Mouse (Mus musculus): ENCODE results near the gene Ankrd23.

Ankrd23 gene

DNA sequence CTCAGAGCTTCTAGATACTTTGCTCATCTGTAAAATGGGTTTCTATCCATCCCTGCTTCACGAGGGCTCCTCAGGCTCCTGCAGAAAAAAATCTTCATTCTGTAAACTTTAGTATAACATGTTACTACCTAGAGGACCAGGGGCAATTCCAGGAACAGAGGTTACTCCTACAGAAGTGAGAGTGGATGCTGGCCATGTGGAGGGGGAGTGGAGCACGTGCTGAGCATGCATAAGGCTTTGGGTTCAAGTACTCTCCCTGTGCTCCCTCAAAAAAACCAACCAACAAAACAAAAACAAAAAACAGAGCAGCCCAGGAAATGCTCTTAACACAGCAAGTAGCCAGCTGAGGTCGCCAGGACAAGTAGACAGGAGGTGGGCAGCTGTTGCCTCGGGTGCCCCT, 26.9 kb upstream of the Ankrd23 start:
- in situ Hi-C loops (cut with MseI, MboI) = no loop called here

DNA sequence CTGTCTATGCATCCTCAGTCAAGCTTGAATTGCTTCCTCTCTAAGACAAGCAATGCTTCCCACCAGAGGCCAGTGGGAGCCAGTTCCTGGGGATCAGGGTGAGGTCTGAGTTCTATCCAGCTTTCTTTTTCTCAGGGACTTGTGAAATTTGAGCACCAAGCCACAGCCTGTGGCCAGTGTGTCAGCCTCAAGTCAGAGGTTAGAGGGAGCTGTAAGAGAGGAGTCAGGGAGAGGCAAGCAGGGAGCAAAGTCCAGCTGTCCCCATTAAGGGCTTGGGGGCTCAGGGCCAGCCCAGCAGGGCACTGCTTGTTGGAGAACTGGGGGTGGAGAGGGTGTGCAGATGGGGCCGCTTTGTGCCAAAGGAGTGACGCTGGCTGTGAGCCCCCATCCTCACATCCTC, 26.5 kb upstream of the Ankrd23 start:
- in situ Hi-C loops (cut with MseI, MboI) = no loop called here

DNA sequence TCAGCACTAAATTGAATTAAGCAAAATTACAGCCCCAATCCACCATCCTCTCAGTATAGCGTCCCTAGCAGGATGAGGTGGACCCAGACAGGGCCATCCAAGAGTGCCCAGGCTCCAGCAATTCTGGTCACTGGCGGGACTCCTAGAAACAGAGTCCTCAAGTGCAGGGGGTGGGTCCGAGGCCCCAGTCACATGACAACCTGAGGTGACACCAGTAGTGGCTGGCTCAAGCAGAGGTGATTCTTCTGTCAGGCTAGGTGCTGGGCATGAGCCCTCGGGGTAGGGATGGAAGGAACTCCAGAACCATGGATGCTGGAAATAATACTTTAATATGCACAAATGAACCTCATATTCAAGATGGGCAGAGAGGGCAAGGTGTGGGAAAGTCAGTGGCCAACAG, 25.7 kb upstream of the Ankrd23 start:
- in situ Hi-C loops (cut with MseI, MboI) = no loop called here

DNA sequence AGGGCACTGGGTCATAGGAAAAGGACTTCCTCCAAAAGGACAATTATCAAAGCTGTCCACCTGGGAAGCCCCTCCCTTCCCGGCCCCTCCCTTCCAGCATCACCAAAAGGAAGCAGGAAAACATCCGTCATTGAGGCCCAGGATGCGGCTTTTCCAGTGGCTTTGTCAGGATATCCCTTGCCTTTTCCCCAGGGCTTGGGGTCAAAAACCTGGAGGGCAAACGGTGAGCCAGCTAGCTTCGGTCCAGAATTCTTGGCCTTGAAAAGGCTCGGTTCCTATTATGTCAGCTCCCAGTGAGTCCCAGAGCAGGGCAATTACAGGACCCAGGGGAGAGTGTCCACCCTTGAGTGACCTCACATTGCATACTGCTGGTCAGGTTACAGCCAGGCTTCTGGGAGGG, 24.2 kb upstream of the Ankrd23 start:
- in situ Hi-C loops (cut with MseI, MboI) = no loop called here

DNA sequence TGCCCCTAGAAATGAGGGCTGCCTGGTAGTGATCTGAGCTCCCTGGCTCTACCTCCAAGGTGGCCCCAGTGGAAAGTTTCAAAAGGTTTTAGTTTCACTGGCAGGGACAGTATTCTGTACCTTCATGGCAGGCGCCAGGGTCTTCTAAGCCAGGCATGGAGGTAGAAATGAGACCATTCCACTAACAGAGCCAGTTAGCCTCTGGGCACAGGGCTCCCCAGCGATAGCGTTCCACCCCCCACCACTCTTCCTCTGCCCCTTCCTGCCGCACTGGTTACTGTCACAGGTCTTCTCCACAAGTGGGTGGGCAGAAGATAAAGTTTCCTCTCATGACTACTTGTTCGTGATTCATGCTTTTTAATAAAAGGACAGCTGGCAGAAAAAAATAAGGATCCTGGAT, 23.2 kb upstream of the Ankrd23 start:
- in situ Hi-C loops (cut with MseI, MboI) = loop anchor here in 1 of 2 experiments (10.0 kb wide), 1 partner anchor 55 kb away; no protein-coding TSS in a partner anchor

DNA sequence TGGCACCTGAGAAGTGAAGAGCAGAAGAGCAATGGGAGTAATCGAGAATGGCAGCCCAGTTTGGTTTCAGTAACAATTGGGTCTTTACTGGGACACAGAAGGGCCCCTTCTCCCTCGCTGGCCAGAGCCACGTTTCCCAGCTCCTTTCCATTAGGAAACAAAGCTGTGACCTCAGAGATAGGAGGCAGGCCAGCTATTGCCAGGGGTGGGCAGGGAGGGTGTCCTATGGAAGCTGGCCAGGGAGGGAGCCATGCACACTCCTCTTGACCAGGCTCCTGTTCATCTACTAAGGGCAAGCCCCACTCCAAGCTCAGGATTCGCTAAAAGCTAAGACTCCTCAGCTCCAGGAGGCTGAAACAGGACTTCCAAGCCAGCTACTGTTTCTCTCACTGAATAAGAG, 22.6 kb upstream of the Ankrd23 start:
- in situ Hi-C loops (cut with MseI, MboI) = loop anchor here in 1 of 2 experiments (10.0 kb wide), 1 partner anchor 56 kb away; no protein-coding TSS in a partner anchor

DNA sequence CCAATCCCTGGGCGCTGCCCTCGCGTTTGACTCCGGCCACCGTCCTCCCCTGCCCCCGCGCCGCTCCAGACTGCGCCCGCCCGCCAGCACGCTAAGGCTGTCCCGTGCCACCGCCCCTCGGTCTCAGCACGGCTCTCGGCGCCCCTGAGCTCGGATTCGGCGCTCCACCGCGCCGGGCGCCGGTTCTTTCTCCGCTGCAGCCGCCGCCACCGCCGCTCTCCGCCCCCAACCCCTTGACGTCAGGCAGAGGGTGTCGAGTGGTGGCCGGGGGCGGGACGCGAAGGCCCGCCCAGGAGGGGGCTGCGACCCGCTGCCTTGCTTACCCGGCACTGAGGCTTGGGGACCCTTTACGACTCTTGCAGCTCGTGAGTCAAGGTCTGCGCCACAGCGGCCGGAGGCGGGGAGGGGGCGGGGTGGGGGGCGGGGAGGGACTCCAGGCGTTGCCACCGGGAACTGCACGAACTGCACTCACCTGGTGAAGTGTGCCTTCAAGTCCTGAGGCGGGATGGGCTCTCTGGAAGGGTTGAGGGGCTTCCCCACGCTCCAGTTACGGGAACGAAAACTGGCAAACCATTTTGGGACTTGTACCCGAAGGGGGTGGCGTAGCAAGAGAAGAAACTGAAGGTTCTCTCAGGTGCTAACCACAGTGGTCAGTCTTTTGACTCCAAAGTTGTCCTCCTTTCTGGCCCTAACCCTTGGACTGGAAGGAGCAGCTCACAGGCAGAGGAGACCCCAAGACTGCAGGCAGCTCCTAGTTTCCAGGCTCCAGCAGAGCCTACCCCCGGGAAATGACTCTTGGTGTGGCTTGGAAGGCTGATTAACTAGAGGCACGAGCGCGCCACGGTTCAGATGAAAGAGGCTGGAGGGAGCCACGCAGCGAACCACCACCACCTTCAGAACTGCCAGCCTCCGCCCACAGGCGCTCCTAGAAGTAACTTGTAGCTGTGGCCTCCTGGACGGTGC, 21.6 kb upstream of the Ankrd23 start, which contains the start of gene Sema4c:
Sema4c (minus strand) TSS at position 319 of the 963 bp plus-strand sequence.
- in situ Hi-C loops (cut with MseI, MboI) = loop anchor here in 1 of 2 experiments (10.0 kb wide), 1 partner anchor 56 kb away; no protein-coding TSS in a partner anchor

DNA sequence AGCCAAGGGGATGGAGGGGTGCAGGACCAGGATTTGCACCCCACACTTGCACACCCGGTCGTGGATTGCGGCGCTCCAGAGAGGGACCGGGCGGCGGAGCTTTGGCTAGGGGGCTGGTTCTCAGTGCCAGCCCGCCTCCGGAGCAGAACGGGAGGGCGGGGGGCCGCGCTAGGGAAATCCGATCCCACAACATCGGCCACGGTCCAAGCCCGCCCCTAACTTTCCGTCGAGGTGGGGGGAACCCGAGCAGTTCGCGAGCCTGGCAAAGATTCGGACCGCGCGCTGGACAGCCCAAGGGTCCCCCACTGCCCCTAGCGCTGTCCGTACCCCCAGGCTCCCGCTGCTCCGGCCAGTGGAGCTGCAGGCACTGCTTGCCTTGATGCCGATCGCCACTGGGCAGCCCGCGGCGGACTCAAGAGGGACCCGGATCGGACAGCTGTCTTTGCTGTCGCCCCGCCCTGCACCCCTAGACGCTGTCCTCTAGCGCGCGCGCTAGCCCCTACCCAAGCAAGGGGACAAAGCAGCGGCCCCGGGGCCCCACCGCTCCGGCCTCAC, 20.9 kb upstream of the Ankrd23 start:
- in situ Hi-C loops (cut with MseI, MboI) = loop anchor here in 1 of 2 experiments (10.0 kb wide), 1 partner anchor 57 kb away; no protein-coding TSS in a partner anchor

DNA sequence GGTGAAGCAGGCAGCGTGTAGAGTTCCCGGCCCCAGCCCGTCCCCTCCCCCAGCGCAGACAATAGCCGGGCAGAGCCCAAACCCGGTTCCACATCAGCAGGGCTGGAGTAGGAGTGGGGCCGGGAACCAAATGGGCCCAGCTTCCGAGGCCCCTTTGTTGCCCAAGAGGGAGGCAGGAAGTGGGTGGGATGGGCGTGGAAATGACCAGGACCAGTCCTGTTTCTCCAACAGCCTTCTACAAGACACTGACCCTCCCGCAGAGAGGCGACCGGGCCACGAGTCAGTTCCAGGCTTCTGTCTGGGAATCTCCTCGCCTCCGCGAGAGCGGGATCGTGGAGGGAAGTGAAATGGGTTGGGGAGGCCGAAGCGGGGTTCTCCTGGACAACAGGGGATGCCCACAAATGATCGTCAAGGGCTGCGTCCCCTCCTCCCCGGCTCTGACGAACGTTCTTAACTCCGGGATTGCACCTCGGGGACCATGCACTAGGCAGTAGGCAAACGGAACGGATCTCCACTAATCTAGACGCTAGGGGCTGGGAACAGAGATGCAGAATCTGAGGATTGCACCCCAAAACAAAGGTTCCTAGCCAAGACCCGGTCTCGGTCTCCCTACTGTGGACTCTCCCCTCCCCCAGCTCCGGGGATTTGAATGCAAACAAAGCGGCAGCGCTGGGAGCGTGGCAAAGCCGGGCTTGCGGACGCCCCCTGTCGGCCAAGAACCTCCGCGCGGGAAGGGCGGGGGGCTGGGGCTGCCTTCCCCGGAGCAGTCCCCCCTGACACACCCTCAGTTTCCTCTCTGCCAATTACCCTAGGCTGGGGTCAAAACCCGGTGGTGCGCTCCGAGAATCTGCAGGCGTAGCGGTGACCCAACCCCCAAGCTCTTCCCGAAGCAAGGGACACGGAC, 20.1 kb upstream of the Ankrd23 start:
- in situ Hi-C loops (cut with MseI, MboI) = loop anchor here in 1 of 2 experiments (10.0 kb wide), 1 partner anchor 58 kb away; no protein-coding TSS in a partner anchor

DNA sequence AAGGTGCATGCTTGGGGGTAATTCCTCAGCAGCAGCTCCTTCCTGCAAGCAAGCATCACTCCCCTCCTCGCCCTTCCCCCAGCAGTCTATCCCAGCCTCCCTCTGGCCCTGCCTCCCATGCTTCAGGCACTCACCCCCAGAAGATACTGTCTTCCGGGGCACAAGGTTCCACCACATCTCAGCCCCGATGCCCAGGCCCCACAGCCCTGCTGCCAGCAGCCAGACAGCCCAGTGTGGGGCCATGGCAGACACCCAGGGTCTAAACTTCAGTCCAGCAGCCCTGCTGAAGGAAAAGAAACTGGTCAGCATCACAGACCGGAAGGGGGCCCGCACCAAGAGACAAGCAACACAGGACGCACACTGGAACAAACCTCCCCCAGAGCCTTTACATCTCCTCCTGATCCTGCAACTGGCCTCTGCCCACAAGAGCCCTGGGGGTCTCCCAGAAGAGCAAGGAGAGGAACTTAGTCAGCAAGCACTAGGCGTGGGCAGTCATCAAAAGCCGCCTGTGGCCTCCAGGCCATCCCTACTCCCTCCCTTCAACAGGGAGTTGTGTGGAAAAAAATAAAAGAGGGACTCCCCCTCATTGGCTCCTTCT, 19.2 kb upstream of the Ankrd23 start:
- in situ Hi-C loops (cut with MseI, MboI) = loop anchor here in 1 of 2 experiments (10.0 kb wide), 1 partner anchor 59 kb away; no protein-coding TSS in a partner anchor

DNA sequence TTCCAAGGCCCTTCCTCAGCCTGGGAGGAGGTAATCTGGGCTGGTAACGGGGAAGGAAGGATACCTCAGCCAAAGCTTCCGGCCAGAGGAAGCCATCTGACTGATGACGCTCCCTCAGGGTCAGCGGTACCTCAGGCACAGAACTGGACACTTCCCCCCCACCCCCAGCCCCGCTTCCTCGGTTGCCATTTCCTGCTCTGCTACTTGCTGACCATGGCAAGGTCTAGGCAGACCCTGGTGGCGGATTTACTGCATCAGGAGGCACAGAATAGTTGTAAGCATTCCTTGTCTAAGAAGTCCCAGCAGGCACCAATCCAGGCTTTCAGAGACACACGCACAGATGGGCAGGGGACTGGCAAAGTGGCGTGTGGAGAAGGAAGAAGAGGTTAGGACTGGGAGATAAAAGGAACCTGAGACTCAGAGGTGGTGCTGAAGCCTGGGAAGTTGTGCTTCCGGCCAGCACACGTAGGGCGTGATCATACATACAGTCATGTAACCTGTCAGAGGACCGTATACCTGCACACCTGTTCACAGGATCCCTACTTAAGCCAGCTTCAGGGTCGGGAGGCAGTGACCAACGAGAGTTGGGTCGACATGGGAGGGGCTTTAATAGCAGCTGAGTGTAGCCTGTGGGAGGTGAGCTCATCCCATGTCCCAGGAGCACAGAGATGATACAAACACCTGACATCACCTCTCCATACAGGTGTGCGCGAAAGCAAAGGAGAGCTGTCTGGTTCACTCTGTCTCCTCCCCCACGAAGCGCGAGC, 18.1 kb upstream of the Ankrd23 start:
- in situ Hi-C loops (cut with MseI, MboI) = loop anchor here in 1 of 2 experiments (10.0 kb wide), 1 partner anchor 60 kb away; no protein-coding TSS in a partner anchor

DNA sequence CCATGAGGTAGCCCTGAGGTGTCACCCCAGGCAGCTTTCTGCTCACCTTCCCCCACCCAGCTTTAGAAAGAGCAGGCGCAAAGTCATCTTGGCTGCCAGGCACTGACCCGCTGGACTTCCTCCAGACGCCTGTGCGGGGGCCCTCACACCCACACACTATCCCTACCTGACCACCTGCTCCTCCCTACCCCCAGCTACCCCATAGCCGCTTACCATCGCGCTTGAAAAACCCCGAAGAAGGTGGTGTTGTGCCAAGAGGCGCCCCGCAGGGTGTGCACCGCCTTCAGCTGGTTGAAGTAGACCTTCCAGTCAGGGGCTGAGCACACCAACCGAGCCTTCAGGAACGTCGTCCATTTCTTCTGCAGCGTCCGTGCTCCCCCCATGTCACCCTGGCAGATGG, 15.8 kb upstream of the Ankrd23 start:
- in situ Hi-C loops (cut with MseI, MboI) = loop anchor here in 1 of 2 experiments (10.0 kb wide), 1 partner anchor 62 kb away; no protein-coding TSS in a partner anchor

DNA sequence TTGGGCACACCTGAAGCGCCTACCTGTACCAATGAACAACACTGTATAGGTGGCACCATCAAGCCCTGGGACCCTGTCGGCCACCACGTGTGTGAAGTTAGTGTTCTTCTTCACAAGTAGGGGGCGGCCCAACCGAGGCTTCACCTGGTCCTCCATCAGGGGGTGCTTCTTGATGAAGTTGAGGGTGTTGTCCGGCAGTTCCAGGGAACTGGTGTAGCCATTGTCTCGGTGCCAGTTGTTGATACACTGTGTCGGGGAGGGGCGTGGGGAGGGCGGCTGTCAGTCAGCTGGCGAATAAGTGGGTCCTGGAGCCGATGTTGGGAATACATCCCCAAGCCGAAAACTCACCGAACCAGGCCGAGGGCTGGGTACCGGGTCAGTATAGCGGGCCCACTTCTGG, 15.2 kb upstream of the Ankrd23 start:
- in situ Hi-C loops (cut with MseI, MboI) = loop anchor here in 1 of 2 experiments (10.0 kb wide), 1 partner anchor 63 kb away; no protein-coding TSS in a partner anchor

DNA sequence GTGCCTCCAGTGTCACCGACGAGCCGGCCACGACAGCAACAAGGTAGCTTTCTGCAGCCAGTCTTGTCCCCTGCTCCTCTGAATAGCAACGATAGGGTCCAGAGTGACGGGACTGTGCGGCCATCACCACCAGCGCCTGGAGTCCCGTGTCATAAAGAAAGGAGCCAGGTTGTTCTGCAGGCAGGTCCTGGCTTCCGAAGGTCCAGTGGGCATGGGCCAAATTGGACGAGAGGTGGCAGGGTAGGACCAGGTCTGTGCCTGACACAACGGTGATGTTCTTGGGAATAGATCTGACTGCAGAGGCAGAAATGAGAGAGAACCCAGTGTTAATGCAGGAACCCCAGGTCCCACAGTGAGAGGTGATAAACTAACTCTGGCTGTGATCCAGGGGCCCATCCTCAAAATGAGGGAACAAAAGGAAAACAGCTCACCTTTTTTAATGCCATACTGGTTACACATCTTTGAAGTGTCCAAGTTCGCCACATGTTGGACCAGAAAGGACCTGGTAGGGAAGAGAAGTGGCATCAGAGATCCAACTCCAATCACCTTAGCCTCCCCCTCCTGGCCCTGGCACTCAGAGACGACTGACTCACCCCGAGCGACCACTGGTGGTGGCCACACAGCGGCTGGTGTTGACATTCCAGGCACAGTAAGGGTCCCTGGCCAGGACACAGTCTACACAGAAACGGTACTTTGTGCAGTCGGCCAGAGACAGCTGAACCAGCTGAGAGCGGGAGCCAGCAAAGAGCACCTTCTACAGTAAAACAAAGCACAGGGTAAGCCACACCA, 13.6 kb upstream of the Ankrd23 start:
- in situ Hi-C loops (cut with MseI, MboI) = loop anchor here in 1 of 2 experiments (10.0 kb wide), 1 partner anchor 65 kb away; no protein-coding TSS in a partner anchor

DNA sequence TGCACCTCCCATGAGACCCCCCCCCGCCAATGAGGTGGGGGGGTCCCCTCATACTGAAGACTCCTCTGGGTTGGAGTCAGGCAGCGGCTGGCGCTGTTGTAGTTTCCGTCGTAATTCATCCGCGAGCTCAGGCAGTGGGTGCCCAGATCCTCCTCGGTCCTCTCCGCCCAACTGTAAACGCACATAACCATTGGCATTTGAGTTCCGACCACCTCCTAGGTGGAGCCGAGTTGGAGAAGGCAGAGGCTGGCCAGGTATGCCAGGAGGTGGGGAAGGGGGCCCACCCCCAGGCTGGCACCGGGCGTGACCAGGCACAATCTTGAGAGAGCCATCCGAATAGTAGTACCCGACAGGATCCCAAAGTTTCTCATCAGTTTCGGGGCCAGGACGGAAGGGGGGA, 12.8 kb upstream of the Ankrd23 start:
- in situ Hi-C loops (cut with MseI, MboI) = loop anchor here in 1 of 2 experiments (10.0 kb wide), 1 partner anchor 135 kb away; the partner anchor contains the start of gene Fam178b

DNA sequence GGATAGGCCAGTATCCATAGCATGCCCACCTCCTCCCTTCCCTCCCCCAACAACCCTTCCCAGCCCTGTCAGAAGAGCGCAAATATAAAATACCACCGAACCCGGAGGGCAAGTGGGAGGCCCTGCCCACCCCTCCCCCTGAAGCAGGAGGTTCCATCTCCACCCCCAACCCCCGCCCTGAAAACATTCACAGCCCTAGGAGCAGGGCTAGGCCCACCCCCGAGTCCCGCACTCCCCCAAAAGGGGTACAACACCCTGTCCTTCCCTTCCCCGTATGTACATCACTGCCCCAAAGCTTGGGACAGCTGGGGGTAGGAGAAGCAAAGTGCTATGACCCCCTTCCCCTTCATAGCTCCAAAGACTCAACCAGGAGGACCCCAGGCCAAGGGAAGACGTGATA, 12.1 kb upstream of the Ankrd23 start:
- in situ Hi-C loops (cut with MseI, MboI) = loop anchor here in 1 of 2 experiments (10.0 kb wide), 1 partner anchor 136 kb away; the partner anchor contains the start of gene Fam178b

DNA sequence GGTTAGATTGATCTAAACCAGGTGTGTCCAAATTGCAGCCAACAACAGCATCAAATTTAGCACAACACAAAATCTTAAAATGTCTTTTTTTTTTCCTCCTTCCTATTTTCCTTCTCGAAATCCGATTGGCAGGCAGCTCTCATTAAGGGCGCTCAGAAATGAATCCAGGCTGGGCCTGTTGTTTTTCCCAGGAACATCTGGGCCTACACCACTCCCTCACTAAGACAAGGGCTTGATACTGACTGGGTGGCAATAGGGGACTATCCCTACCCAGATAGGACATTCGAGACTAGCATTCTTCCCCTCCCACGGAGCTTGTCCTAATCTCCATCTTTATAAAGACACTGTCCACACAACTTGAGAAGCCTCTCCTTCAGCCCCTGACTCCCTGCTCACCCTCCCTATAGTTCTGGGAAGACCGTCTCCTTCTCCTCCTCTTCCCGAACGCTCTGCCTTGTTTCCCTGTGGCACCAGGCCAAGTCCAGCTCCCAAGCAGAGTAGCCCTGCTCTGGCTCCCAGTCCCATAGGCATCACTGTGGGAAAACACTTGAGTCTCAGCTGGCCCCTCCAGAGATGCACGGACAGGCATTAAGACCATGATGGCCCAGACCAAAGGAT, 11.4 kb upstream of the Ankrd23 start:
- in situ Hi-C loops (cut with MseI, MboI) = loop anchor here in 1 of 2 experiments (10.0 kb wide), 1 partner anchor 137 kb away; the partner anchor contains the start of gene Fam178b

DNA sequence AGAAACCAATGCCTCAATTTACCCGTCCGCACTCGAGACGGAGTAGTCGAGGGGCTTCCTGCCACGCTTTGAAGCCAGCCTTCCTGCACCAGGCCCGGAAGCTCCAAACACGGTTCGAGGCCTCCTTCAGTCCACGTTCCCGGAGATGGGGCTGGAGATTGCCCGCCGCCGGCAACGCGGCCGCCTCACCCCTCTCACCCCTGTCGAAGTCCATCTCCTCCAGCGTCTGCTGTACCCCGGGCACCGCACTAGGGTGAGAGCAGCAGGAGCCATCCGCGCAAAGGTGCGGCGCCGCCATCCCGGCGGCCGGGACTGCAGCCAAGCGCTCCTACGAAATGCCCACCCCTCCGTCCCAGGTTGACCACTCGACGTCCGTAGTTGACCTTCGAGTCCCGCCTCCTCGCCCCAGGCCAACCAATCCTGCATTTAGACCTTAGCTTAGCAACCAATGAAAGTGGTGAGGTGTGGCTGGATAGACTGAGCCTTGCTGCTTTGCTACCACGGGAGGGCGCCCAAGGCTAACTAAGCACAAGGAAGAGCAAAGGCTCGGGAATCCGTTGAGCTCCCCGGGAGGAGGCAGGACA, 10.3 kb upstream of the Ankrd23 start, which contains the start of gene Ankrd39:
Ankrd39 (minus strand) TSS at position 558 of the 584 bp plus-strand sequence.
- in situ Hi-C loops (cut with MseI, MboI) = loop anchor here in 1 of 2 experiments (10.0 kb wide), 1 partner anchor 138 kb away; the partner anchor contains the start of gene Fam178b

Measured in mouse trophoblast stem cell (cell line).